Mouse (Mus musculus): ENCODE data around the gene Rbm19. TPM values are rescaled to one million over a fixed set of nuclear protein-coding genes. Genes with fewer than 3 reads are reported as not detected.

The Rbm19 gene
- total and polyA plus RNA-seq, 3 experiments, result 66.3 to 74.3 TPM; not detected in 1

DNA sequence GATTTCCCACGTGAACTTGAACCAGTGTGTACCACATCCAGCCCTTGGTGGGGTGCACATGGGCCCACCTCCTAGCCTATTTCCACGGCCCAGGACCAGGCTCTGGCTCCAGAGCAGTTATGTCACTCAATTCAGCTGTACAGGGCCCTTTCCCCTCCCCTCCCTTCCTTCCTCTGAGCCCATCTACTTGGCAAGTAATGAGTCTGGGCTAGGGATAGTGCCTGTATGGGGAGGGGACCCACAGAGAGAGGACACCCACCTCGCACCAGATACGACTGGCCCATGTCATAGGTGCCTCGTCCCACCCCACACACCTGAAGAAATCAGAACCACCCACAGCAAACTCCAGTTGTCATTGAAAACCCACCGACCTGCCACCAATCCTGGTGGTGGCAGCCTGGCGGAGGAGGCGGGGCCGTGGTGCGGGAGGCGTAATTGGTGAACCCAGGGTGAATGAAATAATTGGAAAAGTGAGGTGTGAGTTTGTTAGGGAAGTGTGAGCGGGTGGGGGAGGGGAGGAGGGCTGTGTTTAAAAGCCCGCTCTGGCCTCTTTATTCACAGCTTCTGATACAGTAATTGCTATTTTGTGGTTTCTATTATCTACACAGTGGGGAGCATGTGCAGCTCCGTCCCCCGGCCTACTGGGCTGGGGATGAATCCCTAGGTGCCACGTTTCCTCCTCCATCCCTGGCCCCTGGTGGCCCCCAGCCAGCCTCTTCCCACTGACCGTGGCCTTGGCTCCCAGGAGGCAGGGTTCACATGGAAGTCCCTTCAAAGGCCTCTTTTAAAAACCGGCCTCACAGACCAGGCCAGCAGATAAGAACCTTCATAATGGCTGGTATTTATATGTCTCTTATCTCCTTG, 55.8 kb downstream of the Rbm19 start:
- no peaks in the 10 kb centered on the region for H3K9me3 ChIP-seq (replicated peaks; ENCODE audit: insufficient read depth, low read length)
- no peaks in the 10 kb centered on the region for H3K27me3 ChIP-seq (ENCODE audit: control insufficient read depth in 1 of 2, insufficient read depth in 2 of 2, low read length in 2 of 2)
- H3K79me2 ChIP-seq (ENCODE audit: control insufficient read depth, insufficient read depth, low read length, poor library complexity), result no peaks in the 10 kb centered on the region
- no peak overlapping the region for H3K9ac ChIP-seq (ENCODE audit: control insufficient read depth, low read depth, low read length, poor library complexity, severe bottlenecking)
- H3K27ac ChIP-seq (ENCODE audit: control insufficient read depth, low read depth, low read length), result no peak overlapping the region
- peaks cover 0 to 5% of the 10 kb centered on the region in 2 experiments; a peak in 2 of 4 replicates for H3K36me3 ChIP-seq (ENCODE audit: control insufficient read depth in 1 of 2, insufficient read depth in 2 of 2, low read length in 2 of 2)
- peak; percentile 28 for DNase-seq (ENCODE audit: low read depth, low spot score)
- TF ChIP-seq MAX (IDR thresholded peaks at IDR 0.05; ENCODE audit: low read length) (no peak), RCOR1 (IDR thresholded peaks at IDR 0.05; ENCODE audit: low read depth, low read length) (no peak), RAD21 (IDR thresholded peaks at IDR 0.05; ENCODE audit: low read depth, low read length) (no peak), GATA1 (IDR thresholded peaks at IDR 0.05; ENCODE audit: low read depth, low read length) (no peak; the same call in 1 of the 2 replicates), MAFK (IDR thresholded peaks at IDR 0.05; ENCODE audit: borderline replicate concordance, low read depth, low read length) (no peak), GABPA (IDR thresholded peaks at IDR 0.05; ENCODE audit: low read depth, low read length) (no peak), BHLHE40 (IDR thresholded peaks at IDR 0.05; ENCODE audit: borderline replicate concordance, low read depth, low read length) (0 out of 2 replicates have a peak, but pooled peaks have one; percentile 10), ETS1 (IDR thresholded peaks at IDR 0.05; ENCODE audit: low read depth, low read length) (0 out of 2 replicates have a peak, but pooled peaks have one; percentile 12), MYB (IDR thresholded peaks at IDR 0.05; ENCODE audit: low read depth, low read length) (no peak), EP300 (IDR thresholded peaks at IDR 0.05; ENCODE audit: low read depth in 1 of 2, low read length in 2 of 2) (peak in 1 of 2 experiments; percentile 32; a peak in 1 of 4 replicates), TAL1 (IDR thresholded peaks at IDR 0.05; ENCODE audit: low read length) (no peak), NRF1 (IDR thresholded peaks at IDR 0.05; ENCODE audit: insufficient read depth, low read depth, low read length, poor library complexity, severe bottlenecking) (peak; percentile 51; the same call in 1 of the 2 replicates), POLR2AphosphoS2 (IDR thresholded peaks at IDR 0.05; ENCODE audit: low read length) (no peak), USF1 (IDR thresholded peaks at IDR 0.05; ENCODE audit: low read depth, low read length) (no peak), KAT2A (conservative IDR thresholded peaks at IDR 0.05; ENCODE audit: low read depth, low read length) (no peak)
- H3K4me3 ChIP-seq (ENCODE audit: control insufficient read depth in 1 of 2, insufficient read depth in 1 of 2, low read depth in 2 of 2, low read length in 2 of 2), result no peak overlapping the region
- H3K4me1 ChIP-seq (ENCODE audit: control insufficient read depth in 1 of 2, insufficient read depth in 2 of 2, low read length in 2 of 2), result peaks cover 0 to 11% of the 10 kb centered on the region in 2 experiments; a peak in 3 of 4 replicates

DNA sequence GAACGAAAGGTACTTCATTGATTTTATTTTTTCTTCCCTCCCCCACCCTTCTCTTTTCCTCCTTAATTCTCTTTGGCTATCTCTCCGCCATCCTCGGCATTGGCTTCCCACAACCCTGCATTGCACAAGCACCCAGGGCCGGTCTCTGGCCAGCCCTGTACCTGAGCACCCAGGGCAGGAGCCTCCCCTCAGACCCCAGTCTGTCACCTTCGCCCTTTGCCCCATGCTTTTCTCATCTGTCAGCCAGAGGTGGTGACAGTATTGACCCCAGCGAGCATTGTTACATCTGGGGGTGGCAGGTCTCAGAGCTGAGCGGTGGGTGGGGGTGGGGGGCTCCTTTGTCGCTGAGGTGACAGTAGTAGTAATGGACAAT, 56.5 kb downstream of the Rbm19 start:
- Histone ChIP-seq H3K9ac (ENCODE audit: control insufficient read depth, low read depth, low read length, poor library complexity, severe bottlenecking) (no peak overlapping the region), H3K36me3 (ENCODE audit: control insufficient read depth in 1 of 2, insufficient read depth in 2 of 2, low read length in 2 of 2) (peaks cover 0 to 5% of the 10 kb centered on the region in 2 experiments; a peak in 2 of 4 replicates), H3K27ac (ENCODE audit: control insufficient read depth, low read depth, low read length) (no peak overlapping the region), H3K27me3 (ENCODE audit: control insufficient read depth in 1 of 2, insufficient read depth in 2 of 2, low read length in 2 of 2) (no peaks in the 10 kb centered on the region), H3K79me2 (ENCODE audit: control insufficient read depth, insufficient read depth, low read length, poor library complexity) (no peaks in the 10 kb centered on the region), H3K4me3 (ENCODE audit: control insufficient read depth in 1 of 2, insufficient read depth in 1 of 2, low read depth in 2 of 2, low read length in 2 of 2) (no peak overlapping the region), H3K9me3 (replicated peaks; ENCODE audit: insufficient read depth, low read length) (no peaks in the 10 kb centered on the region), H3K4me1 (ENCODE audit: control insufficient read depth in 1 of 2, insufficient read depth in 2 of 2, low read length in 2 of 2) (peaks cover 0 to 11% of the 10 kb centered on the region in 2 experiments; a peak in 3 of 4 replicates)
- no peak for DNase-seq (ENCODE audit: low read depth, low spot score)
- TF ChIP-seq MAX (IDR thresholded peaks at IDR 0.05; ENCODE audit: low read length) (no peak), TCF12 (IDR thresholded peaks at IDR 0.05; ENCODE audit: low read depth, low read length) (no peak), USF2 (IDR thresholded peaks at IDR 0.05; ENCODE audit: borderline replicate concordance in 1 of 2, insufficient read depth in 1 of 2, low read depth in 1 of 2, low read length in 2 of 2) (no peak), MAZ (IDR thresholded peaks at IDR 0.05; ENCODE audit: low read depth, low read length) (no peak), MYC (IDR thresholded peaks at IDR 0.05; ENCODE audit: low read depth, low read length) (no peak), CTCF (IDR thresholded peaks at IDR 0.05 in 2 of 3, conservative IDR thresholded peaks at IDR 0.05 in 1 of 3; ENCODE audit: control insufficient read depth in 1 of 3, insufficient read depth in 1 of 3, low read depth in 2 of 3, low read length in 3 of 3, poor library complexity in 1 of 3, severe bottlenecking in 1 of 3) (no peak), MXI1 (IDR thresholded peaks at IDR 0.05; ENCODE audit: low read depth, low read length) (no peak), USF1 (IDR thresholded peaks at IDR 0.05; ENCODE audit: low read depth, low read length) (no peak), KAT2A (conservative IDR thresholded peaks at IDR 0.05; ENCODE audit: low read depth, low read length) (no peak), NELFE (IDR thresholded peaks at IDR 0.05; ENCODE audit: low read depth, low read length) (no peak), JUND (IDR thresholded peaks at IDR 0.05; ENCODE audit: low read depth, low read length) (no peak), POLR2A (IDR thresholded peaks at IDR 0.05; ENCODE audit: control insufficient read depth in 1 of 2, insufficient read depth in 1 of 2, low read depth in 1 of 2, low read length in 2 of 2, poor library complexity in 1 of 2) (no peak), ZC3H11A (IDR thresholded peaks at IDR 0.05; ENCODE audit: low read depth, low read length) (no peak), RCOR1 (IDR thresholded peaks at IDR 0.05; ENCODE audit: low read depth, low read length) (no peak), ETS1 (IDR thresholded peaks at IDR 0.05; ENCODE audit: low read depth, low read length) (no peak)
